Mouse (Mus musculus) macrophage (primary cell): ENCODE results near the gene Angpt4. TPM values are rescaled to one million over a fixed set of nuclear protein-coding genes. Genes with fewer than 3 reads are reported as not detected.
A peak's percentile ranks its signal among the peaks of the same experiment; 100 is the strongest.

ENCODE experiments used
- H3K27ac ChIP-seq: fragments of 350-480 bp; formaldehyde crosslinking; 2 replicates; pipeline ENCODE4 v1.9.0; 2021
- H3K36me3 ChIP-seq: fragments of 350-480 bp; formaldehyde crosslinking; 2 replicates; pipeline ENCODE4 v1.9.0; 2021; ENCODE audit errors: inconsistent target
- H3K4me3 ChIP-seq: fragments of 350-480 bp; formaldehyde crosslinking; 2 replicates; pipeline ENCODE4 v1.9.0; 2021; ENCODE audit errors: inconsistent target
- H3K79me2 ChIP-seq: fragments of 350-480 bp; formaldehyde crosslinking; 2 replicates; pipeline ENCODE4 v1.9.0; 2021; ENCODE audit errors: inconsistent target
- WGBS: methylation state at CpG from one replicate; pipeline ENCODE4 v1.1.7; 2026; ENCODE audit warnings: inconsistent platforms; ENCODE audit not compliant: missing documents; 5-methylcytosine and 5-hydroxymethylcytosine counted together
- polyA plus RNA-seq: library from polyadenylated mRNA; stranded (reverse); fragments of 250-400 nt; gene quantifications from 3 replicates; pipeline ENCODE4 v1.2.4, GENCODE M21; 2018; ENCODE audit warnings: inconsistent platforms

Angpt4 gene
- polyA plus RNA-seq, 1 experiment from 2014 or later: not detected

GRCm38 (mm10) chr2:151977689-151978440 lies 66.9 kb downstream of the Angpt4 start:
- no peak overlapping the region for H3K27ac ChIP-seq
- H3K79me2 ChIP-seq: peaks cover 71% of the 10 kb centered on the region
- 94% methylated on average over 4 of the region's 4 CpGs for WGBS
- H3K36me3 ChIP-seq: no peaks in the 10 kb centered on the region
- H3K4me3 ChIP-seq: no peak overlapping the region

GRCm38 (mm10) chr2:151978494-151978893 lies 67.5 kb downstream of the Angpt4 start:
- 86% methylated on average over 6 of the region's 6 CpGs for WGBS
- peak overlapping the region; percentile 97; the same call in 1 of the 2 replicates for H3K4me3 ChIP-seq
- peaks cover 65% of the 10 kb centered on the region for H3K79me2 ChIP-seq
- H3K36me3 ChIP-seq: no peaks in the 10 kb centered on the region
- no peak overlapping the region for H3K27ac ChIP-seq

GRCm38 (mm10) chr2:151979470-151980354 lies 68.7 kb downstream of the Angpt4 start, which contains the start of gene Fam110a:
Gene Fam110a, minus strand, starts transcription at chr2:151980219.
- H3K36me3 ChIP-seq: no peaks in the 10 kb centered on the region
- WGBS: under 1% methylated on average over 45 of the region's 46 CpGs
- peaks cover 53% of the 10 kb centered on the region for H3K79me2 ChIP-seq
- peak within 1 kb of the TSS; percentile 87 for H3K27ac ChIP-seq
- H3K4me3 ChIP-seq: peak within 1 kb of the TSS; percentile 97

GRCm38 (mm10) chr2:151980355-151980693 lies 69.3 kb downstream of the Angpt4 start:
- peak overlapping the region; percentile 34 for H3K27ac ChIP-seq
- peaks cover 47% of the 10 kb centered on the region for H3K79me2 ChIP-seq
- 50% methylated on average over 2 of the region's 3 CpGs for WGBS
- H3K36me3 ChIP-seq: no peaks in the 10 kb centered on the region
- no peak overlapping the region for H3K4me3 ChIP-seq

GRCm38 (mm10) chr2:151981268-151981667 lies 70.3 kb downstream of the Angpt4 start:
- Histone ChIP-seq H3K79me2 (peaks cover 37% of the 10 kb centered on the region), H3K36me3 (no peaks in the 10 kb centered on the region), H3K27ac (no peak overlapping the region), H3K4me3 (no peak overlapping the region)
- 47% methylated on average over 6 of the region's 6 CpGs for WGBS

GRCm38 (mm10) chr2:151982476-151982875 lies 71.5 kb downstream of the Angpt4 start:
- peaks cover 25% of the 10 kb centered on the region for H3K79me2 ChIP-seq
- no peak overlapping the region for H3K4me3 ChIP-seq
- no peak overlapping the region for H3K27ac ChIP-seq
- no peaks in the 10 kb centered on the region for H3K36me3 ChIP-seq

GRCm38 (mm10) chr2:151984019-151984418 lies 73.0 kb downstream of the Angpt4 start:
- Histone ChIP-seq H3K36me3 (no peaks in the 10 kb centered on the region), H3K27ac (no peak overlapping the region), H3K4me3 (no peak overlapping the region), H3K79me2 (peaks cover 10% of the 10 kb centered on the region)
- 97% methylated on average over 9 of the region's 9 CpGs for WGBS

- no peak overlapping the region for H3K27ac ChIP-seq
- WGBS: 50% methylated on average over 7 of the region's 7 CpGs
- H3K79me2 ChIP-seq: no peaks in the 10 kb centered on the region
- no peaks in the 10 kb centered on the region for H3K36me3 ChIP-seq
- H3K4me3 ChIP-seq: no peak overlapping the region
Observed at GRCm38 (mm10) chr2:151985426-151986172, 74.6 kb downstream of the Angpt4 start.

GRCm38 (mm10) chr2:151986958-151987357 lies 75.9 kb downstream of the Angpt4 start:
- WGBS: 96% methylated on average over 8 of the region's 8 CpGs
- Histone ChIP-seq H3K36me3 (no peaks in the 10 kb centered on the region), H3K4me3 (no peak overlapping the region), H3K79me2 (no peaks in the 10 kb centered on the region), H3K27ac (no peak overlapping the region)

GRCm38 (mm10) chr2:151988978-151989377 lies 78.0 kb downstream of the Angpt4 start:
- 86% methylated on average over 2 of the region's 2 CpGs for WGBS
- H3K4me3 ChIP-seq: no peak overlapping the region
- H3K36me3 ChIP-seq: no peaks in the 10 kb centered on the region
- H3K27ac ChIP-seq: no peak overlapping the region
- H3K79me2 ChIP-seq: no peaks in the 10 kb centered on the region

- Histone ChIP-seq H3K79me2 (no peaks in the 10 kb centered on the region), H3K36me3 (no peaks in the 10 kb centered on the region), H3K4me3 (no peak overlapping the region), H3K27ac (no peak overlapping the region)
- WGBS: 75% methylated on average over 1 of the region's 1 CpGs
Observed at GRCm38 (mm10) chr2:151990985-151991394, 80.0 kb downstream of the Angpt4 start.

GRCm38 (mm10) chr2:151991446-151991845 lies 80.4 kb downstream of the Angpt4 start:
- Histone ChIP-seq H3K79me2 (no peaks in the 10 kb centered on the region), H3K27ac (no peak overlapping the region), H3K4me3 (no peak overlapping the region), H3K36me3 (no peaks in the 10 kb centered on the region)
- WGBS: 84% methylated on average over 5 of the region's 5 CpGs

- peak overlapping the region; percentile 45 for H3K27ac ChIP-seq
- WGBS: 4% methylated on average over 22 of the region's 22 CpGs
- no peaks in the 10 kb centered on the region for H3K79me2 ChIP-seq
- H3K4me3 ChIP-seq: peak overlapping the region; percentile 3; the same call in 1 of the 2 replicates
- no peaks in the 10 kb centered on the region for H3K36me3 ChIP-seq
Observed at GRCm38 (mm10) chr2:151994350-151995122, 83.5 kb downstream of the Angpt4 start.
